Mouse (Mus musculus) liver, adult 2 months (tissue): ENCODE data around the gene Nme1. TPM values are rescaled to one million over a fixed set of nuclear protein-coding genes. Genes with fewer than 3 reads are reported as not detected.
A peak's percentile ranks its signal among the peaks of the same experiment; 100 is the strongest.
"Not testable (repeated sequence)": the region's sequence is repeated elsewhere in the genome, so short reads cannot be mapped to it uniquely, and the experiment has no call there.

Experiments used
- DNase-seq: peaks from one replicate; pipeline ENCODE4 v3.0.0-alpha.2; 2011; ENCODE audit warnings: low read depth, low spot score; ENCODE audit errors: extremely low read depth
- H3K27ac ChIP-seq: fragments of 200-500 bp; replicated peaks from 2 replicates; pipeline ENCODE4 v1.5.1; 2012; ENCODE audit warnings: low read depth, mild to moderate bottlenecking, control low read depth, inconsistent platforms, low read length; ENCODE audit not compliant: insufficient read depth
- H3K27me3 ChIP-seq: fragments of 200-500 bp; 2 replicates; pipeline ENCODE4 v1.6.1; 2012; ENCODE audit warnings: mild to moderate bottlenecking, moderate library complexity, low read length, inconsistent platforms; ENCODE audit not compliant: control insufficient read depth, insufficient read depth
- H3K36me3 ChIP-seq: fragments of 200-500 bp; 2 replicates; pipeline ENCODE4 v1.6.1; 2012; ENCODE audit warnings: low read length, inconsistent platforms; ENCODE audit not compliant: control insufficient read depth, insufficient read depth
- H3K4me1 ChIP-seq: fragments of 200-500 bp; 2 replicates; pipeline ENCODE4 v1.6.1; 2011; ENCODE audit warnings: low read length; ENCODE audit not compliant: control insufficient read depth, insufficient read depth
- H3K4me3 ChIP-seq: fragments of 200-500 bp; 2 replicates; pipeline ENCODE4 v1.5.1; 2011; ENCODE audit warnings: low read depth, mild to moderate bottlenecking, control low read depth, low read length, moderate library complexity; ENCODE audit not compliant: insufficient read depth
- H3K79me2 ChIP-seq: fragments of 200-500 bp; 2 replicates; pipeline ENCODE4 v1.6.1; 2012; ENCODE audit warnings: inconsistent platforms, mild to moderate bottlenecking, low read length, moderate library complexity; ENCODE audit not compliant: control insufficient read depth, insufficient read depth
- H3K9ac ChIP-seq: fragments of 200-500 bp; 2 replicates; pipeline ENCODE4 v1.6.1; 2012; ENCODE audit warnings: low read depth, mild to moderate bottlenecking, control low read depth, inconsistent platforms, low read length
- CTCF ChIP-seq: fragments of 200-500 bp; IDR thresholded peaks from 2 replicates; pipeline ENCODE4 v1.5.1; 2011; ENCODE audit warnings: low read depth, low read length, control low read depth
- POLR2A ChIP-seq: fragments of 200-500 bp; IDR thresholded peaks from 2 replicates; pipeline ENCODE4 v1.6.1; 2011; ENCODE audit warnings: low read length, control low read depth; ENCODE audit not compliant: insufficient read depth; ENCODE audit errors: extremely low read depth
- WGBS: fragments of 180-500 bp; shearing (Covaris S2); methylation state at CpG from one replicate; pipeline ENCODE4 v1.1.7; 2018; 5-methylcytosine and 5-hydroxymethylcytosine counted together
- polyA plus RNA-seq: library from polyadenylated mRNA; depleted of rRNA; stranded (reverse); fragments of >200 nt; gene quantifications from 2 replicates; pipeline ENCODE4 v1.2.3, GENCODE M21; 2012; rRNA removed
- total RNA-seq: library from RNA; depleted of rRNA; stranded (reverse); fragments of >200 nt; gene quantifications from 2 replicates; pipeline ENCODE4 v1.2.3, GENCODE M21; 2014; rRNA removed

Gene Nme1
- total and polyA plus RNA-seq, 2 experiments, result 20.7 to 73.7 TPM

- TF ChIP-seq POLR2A (no peak), CTCF (0 out of 2 replicates have a peak, but pooled peaks have one; percentile 6)
- Histone ChIP-seq H3K4me3 (no peak overlapping the region), H3K79me2 (no peaks in the 10 kb centered on the region), H3K9ac (no peak overlapping the region), H3K36me3 (peaks cover 41% of the 10 kb centered on the region), H3K27ac (no peak overlapping the region), H3K27me3 (no peaks in the 10 kb centered on the region), H3K4me1 (no peaks in the 10 kb centered on the region)
- DNase-seq, result no peak
These were observed 39.2 kb downstream of the Nme1 start for GRCm38 (mm10) chr11:93929106-93929505.

GRCm38 (mm10) chr11:93915019-93915418 is 53.3 kb downstream of the Nme1 start:
- not testable (repeated sequence) for H3K79me2 ChIP-seq, H3K27me3 ChIP-seq, H3K9ac ChIP-seq, DNase-seq, H3K4me3 ChIP-seq, H3K4me1 ChIP-seq, H3K27ac ChIP-seq
- H3K36me3 ChIP-seq, result peaks cover 45% of the 10 kb centered on the region
- WGBS, result 95% methylated on average over 2 of the region's 2 CpGs

- no peaks in the 10 kb centered on the region for H3K27me3 ChIP-seq
- H3K36me3 ChIP-seq, result peaks cover 55% of the 10 kb centered on the region
- TF ChIP-seq POLR2A (no peak), CTCF (no peak)
- no peak overlapping the region for H3K27ac ChIP-seq
- no peak for DNase-seq
- no peaks in the 10 kb centered on the region for H3K79me2 ChIP-seq
- 89% methylated on average over 3 of the region's 3 CpGs for WGBS
- H3K9ac ChIP-seq, result no peak overlapping the region
- H3K4me1 ChIP-seq, result no peaks in the 10 kb centered on the region
- H3K4me3 ChIP-seq, result no peak overlapping the region
These were observed 56.7 kb downstream of the Nme1 start for GRCm38 (mm10) chr11:93911603-93912002.

DNA sequence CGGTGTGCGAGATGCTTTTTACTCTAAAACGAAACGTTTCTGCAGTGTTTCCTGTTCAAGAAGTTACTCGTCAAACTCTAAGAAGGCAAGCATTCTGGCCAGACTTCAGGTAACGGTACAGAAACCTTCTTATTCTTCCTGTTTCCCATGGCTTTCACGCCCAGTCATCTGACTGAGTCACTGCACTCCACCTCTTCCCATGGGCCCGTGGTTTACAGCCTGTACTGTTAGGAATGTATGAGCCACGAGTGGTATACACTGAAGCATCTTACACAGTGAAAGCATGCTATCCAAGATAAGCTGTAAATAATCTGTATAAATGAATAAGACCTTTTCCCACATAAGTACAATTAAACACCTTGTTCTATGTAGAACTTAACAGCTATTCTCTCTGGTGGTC is 59.5 kb downstream of the Nme1 start:
- no peaks in the 10 kb centered on the region; the same call in 1 of the 2 replicates for H3K79me2 ChIP-seq
- no peaks in the 10 kb centered on the region for H3K27me3 ChIP-seq
- no peak overlapping the region for H3K4me3 ChIP-seq
- H3K27ac ChIP-seq, result no peak overlapping the region
- peaks cover 48% of the 10 kb centered on the region for H3K36me3 ChIP-seq
- H3K9ac ChIP-seq, result no peak overlapping the region
- H3K4me1 ChIP-seq, result peaks cover 2% of the 10 kb centered on the region; the same call in 1 of the 2 replicates
- WGBS, result 90% methylated on average over 9 of the region's 9 CpGs
- no peak for DNase-seq
- TF ChIP-seq CTCF (no peak), POLR2A (no peak)

DNA sequence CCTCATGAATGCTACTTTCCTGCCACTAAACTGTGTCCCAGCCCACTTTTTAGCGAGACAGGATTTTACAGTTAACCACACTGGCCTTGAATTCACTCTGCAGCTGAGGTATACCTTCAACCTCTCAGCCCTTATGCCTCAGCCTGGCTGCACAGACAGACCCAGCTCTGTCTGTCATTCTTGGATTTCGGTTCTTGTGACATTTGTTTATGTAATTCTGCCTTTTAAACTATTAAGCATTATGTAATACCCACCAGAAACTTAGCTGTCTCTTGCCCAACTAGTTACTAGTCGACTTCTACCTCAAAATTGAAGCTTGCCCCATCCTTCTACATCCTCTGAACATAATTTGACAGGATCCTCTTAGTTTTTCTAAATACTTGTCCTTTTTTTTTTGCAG is 60.5 kb downstream of the Nme1 start:
- H3K36me3 ChIP-seq, result peaks cover 44% of the 10 kb centered on the region
- TF ChIP-seq CTCF (no peak), POLR2A (no peak)
- WGBS, result 39% methylated on average over 3 of the region's 3 CpGs

More for the DNA sequence above, 60.5 kb downstream of the Nme1 start:
- no peak overlapping the region for H3K9ac ChIP-seq
- peaks cover 2% of the 10 kb centered on the region; the same call in 1 of the 2 replicates for H3K4me1 ChIP-seq
- H3K4me3 ChIP-seq, result no peak overlapping the region
- no peak overlapping the region for H3K27ac ChIP-seq
- H3K27me3 ChIP-seq, result no peaks in the 10 kb centered on the region
- DNase-seq, result peak; percentile 45
- H3K79me2 ChIP-seq, result no peaks in the 10 kb centered on the region; the same call in 1 of the 2 replicates

Other genes starting within 250 kb of the Nme1 start
- 8.1 and 8.8 TPM in 2 replicates for gene Utp18, start 82.8 kb downstream of the Nme1 start, total RNA-seq
- 2.4 TPM in 2 replicates for gene Utp18, start 82.8 kb downstream of the Nme1 start, polyA plus RNA-seq
- gene Mbtd1, start 82.7 kb downstream of the Nme1 start, total RNA-seq, result 14.1 and 14.2 TPM in 2 replicates
- gene Mbtd1, start 82.7 kb downstream of the Nme1 start, polyA plus RNA-seq, result 2.3 and 3.0 TPM in 2 replicates
- gene Nme2, start 12.3 kb downstream of the Nme1 start, total RNA-seq, result 363 and 370 TPM in 2 replicates
- gene Nme2, start 12.3 kb downstream of the Nme1 start, polyA plus RNA-seq, result 153 and 184 TPM in 2 replicates
- gene Gm20390, start 228 bp downstream of the Nme1 start, total RNA-seq, result 46.7 and 64.4 TPM in 2 replicates
- gene Gm20390, start 228 bp downstream of the Nme1 start, polyA plus RNA-seq, result 36.2 and 37.6 TPM in 2 replicates
- 52.4 and 58.5 TPM in 2 replicates for gene Spag9, start 27.6 kb upstream of the Nme1 start, total RNA-seq
- 9.8 and 12.2 TPM in 2 replicates for gene Spag9, start 27.6 kb upstream of the Nme1 start, polyA plus RNA-seq
- gene Tob1, start 242.9 kb upstream of the Nme1 start, total RNA-seq, result 39.9 and 50.1 TPM in 2 replicates
- gene Tob1, start 242.9 kb upstream of the Nme1 start, polyA plus RNA-seq, result 47.1 and 72.2 TPM in 2 replicates